Mouse (Mus musculus): ENCODE results near the gene Syngr2. TPM values are rescaled to one million over a fixed set of nuclear protein-coding genes. Genes with fewer than 3 reads are reported as not detected.

Syngr2 gene
- total and polyA plus RNA-seq, 3 experiments = 189 to 384 TPM; not detected in 1

DNA sequence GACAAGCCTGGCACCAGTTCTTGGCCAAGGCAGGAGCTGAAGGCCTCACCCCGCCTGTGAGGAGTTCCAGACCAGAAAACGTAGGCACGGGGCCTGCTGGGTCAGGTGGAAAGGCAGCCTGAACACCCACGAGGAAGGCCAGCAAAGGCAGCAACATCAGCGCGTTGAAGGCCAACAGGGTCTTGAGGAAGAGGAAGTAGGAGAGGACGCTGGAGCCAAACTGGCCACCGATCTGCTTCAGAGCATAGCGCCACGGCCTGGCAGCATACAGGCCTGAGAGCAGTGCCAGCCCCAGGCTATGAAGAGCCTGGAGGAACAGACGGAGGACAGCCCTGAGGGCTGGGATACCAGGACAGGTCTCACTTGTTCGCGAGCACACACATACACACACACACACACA lies 33.9 kb upstream of the Syngr2 start:
- Histone ChIP-seq H3K9ac (ENCODE audit: control insufficient read depth, low read depth, low read length, poor library complexity, severe bottlenecking) (no peak overlapping the region), H3K27me3 (ENCODE audit: control insufficient read depth in 1 of 2, insufficient read depth in 2 of 2, low read length in 2 of 2) (no peaks in the 10 kb centered on the region), H3K4me3 (ENCODE audit: control insufficient read depth in 1 of 2, insufficient read depth in 1 of 2, low read depth in 2 of 2, low read length in 2 of 2) (no peak overlapping the region), H3K4me1 (ENCODE audit: control insufficient read depth in 1 of 2, insufficient read depth in 2 of 2, low read length in 2 of 2) (peaks cover 3 to 8% of the 10 kb centered on the region in 2 experiments; a peak in 2 of 4 replicates), H3K9me3 (replicated peaks; ENCODE audit: insufficient read depth, low read length) (no peaks in the 10 kb centered on the region), H3K36me3 (ENCODE audit: control insufficient read depth in 1 of 2, insufficient read depth in 2 of 2, low read length in 2 of 2) (no peaks in the 10 kb centered on the region; a peak in 2 of 4 replicates), H3K79me2 (ENCODE audit: control insufficient read depth, insufficient read depth, low read length, poor library complexity) (peaks cover 20% of the 10 kb centered on the region), H3K27ac (ENCODE audit: control insufficient read depth, low read depth, low read length) (no peak overlapping the region)
- no peak for TF ChIP-seq MXI1 (IDR thresholded peaks at IDR 0.05; ENCODE audit: low read depth, low read length)
- TF ChIP-seq GABPA (IDR thresholded peaks at IDR 0.05; ENCODE audit: low read depth, low read length) = no peak
- TF ChIP-seq POLR2A (IDR thresholded peaks at IDR 0.05; ENCODE audit: control insufficient read depth in 1 of 2, insufficient read depth in 1 of 2, low read depth in 1 of 2, low read length in 2 of 2, poor library complexity in 1 of 2) = no peak
- no peak for TF ChIP-seq RAD21 (IDR thresholded peaks at IDR 0.05; ENCODE audit: low read depth, low read length)
- TF ChIP-seq ZC3H11A (IDR thresholded peaks at IDR 0.05; ENCODE audit: low read depth, low read length) = no peak
- TF ChIP-seq TCF12 (IDR thresholded peaks at IDR 0.05; ENCODE audit: low read depth, low read length) = no peak
- TF ChIP-seq UBTF (IDR thresholded peaks at IDR 0.05; ENCODE audit: borderline replicate concordance, insufficient read depth, low read depth, low read length) = no peak
- no peak for TF ChIP-seq ELF1 (IDR thresholded peaks at IDR 0.05; ENCODE audit: low read depth, low read length)
- DNase-seq (ENCODE audit: low read depth, low spot score) = no peak

DNA sequence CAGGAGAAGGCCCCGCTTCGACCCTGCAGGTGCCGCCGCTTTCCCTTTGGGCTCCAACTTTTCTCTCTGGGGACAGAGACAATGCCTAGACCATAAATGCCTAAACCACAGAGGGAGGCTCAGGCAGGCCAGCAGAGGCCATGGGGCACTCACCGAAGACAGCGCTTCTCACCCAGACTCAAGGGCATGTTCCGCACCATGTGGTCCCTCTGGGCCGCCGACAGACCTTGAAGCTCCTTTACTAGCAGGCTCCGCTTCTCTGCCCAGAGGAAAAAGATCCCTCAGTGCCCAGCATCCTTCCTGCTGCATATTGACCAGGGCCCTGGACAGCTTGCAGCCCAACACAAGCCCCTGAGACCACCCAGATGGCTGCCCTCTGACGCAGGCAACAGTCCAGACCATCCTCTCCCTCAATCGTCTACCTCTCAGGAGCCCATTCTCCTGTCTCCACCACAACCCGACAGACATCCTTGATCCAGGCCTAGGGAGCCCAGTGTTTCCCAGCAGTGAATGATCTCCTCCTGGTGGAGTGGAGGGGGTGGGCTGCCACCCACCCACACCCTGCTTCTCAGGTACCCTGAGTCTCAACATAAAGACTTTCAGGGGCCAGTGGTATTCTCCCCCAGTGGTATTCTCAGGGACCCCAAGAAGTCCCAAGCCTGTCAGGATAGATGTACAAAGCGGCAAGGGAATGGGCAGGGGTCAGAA lies 33.2 kb upstream of the Syngr2 start:
- no peaks in the 10 kb centered on the region; a peak in 2 of 4 replicates for H3K36me3 ChIP-seq (ENCODE audit: control insufficient read depth in 1 of 2, insufficient read depth in 2 of 2, low read length in 2 of 2)
- no peak for DNase-seq (ENCODE audit: low read depth, low spot score)
- TF ChIP-seq UBTF (IDR thresholded peaks at IDR 0.05; ENCODE audit: borderline replicate concordance, insufficient read depth, low read depth, low read length) (no peak), CHD1 (IDR thresholded peaks at IDR 0.05; ENCODE audit: low read depth, low read length) (no peak), TCF12 (IDR thresholded peaks at IDR 0.05; ENCODE audit: low read depth, low read length) (no peak), POLR2AphosphoS2 (IDR thresholded peaks at IDR 0.05; ENCODE audit: low read length) (no peak), ELF1 (IDR thresholded peaks at IDR 0.05; ENCODE audit: low read depth, low read length) (no peak), JUND (IDR thresholded peaks at IDR 0.05; ENCODE audit: low read depth, low read length) (no peak), E2F4 (IDR thresholded peaks at IDR 0.05; ENCODE audit: borderline replicate concordance, low read depth, low read length) (no peak), MEF2A (IDR thresholded peaks at IDR 0.05; ENCODE audit: extremely low read depth, insufficient replicate concordance, low read depth, low read length, poor library complexity, severe bottlenecking) (no peak), POLR2AphosphoS5 (IDR thresholded peaks at IDR 0.05; ENCODE audit: borderline replicate concordance, low read depth, low read length) (no peak)
- H3K4me3 ChIP-seq (ENCODE audit: control insufficient read depth in 1 of 2, insufficient read depth in 1 of 2, low read depth in 2 of 2, low read length in 2 of 2) = no peak overlapping the region
- peaks cover 3 to 8% of the 10 kb centered on the region in 2 experiments; a peak in 2 of 4 replicates for H3K4me1 ChIP-seq (ENCODE audit: control insufficient read depth in 1 of 2, insufficient read depth in 2 of 2, low read length in 2 of 2)
- no peaks in the 10 kb centered on the region for H3K9me3 ChIP-seq (replicated peaks; ENCODE audit: insufficient read depth, low read length)
- H3K27ac ChIP-seq (ENCODE audit: control insufficient read depth, low read depth, low read length) = no peak overlapping the region
- H3K79me2 ChIP-seq (ENCODE audit: control insufficient read depth, insufficient read depth, low read length, poor library complexity) = peaks cover 21% of the 10 kb centered on the region
- H3K9ac ChIP-seq (ENCODE audit: control insufficient read depth, low read depth, low read length, poor library complexity, severe bottlenecking) = no peak overlapping the region
- no peaks in the 10 kb centered on the region for H3K27me3 ChIP-seq (ENCODE audit: control insufficient read depth in 1 of 2, insufficient read depth in 2 of 2, low read length in 2 of 2)

All from MEL (cell line).